Mouse (Mus musculus) heart, postnatal 0 days (tissue): ENCODE results near the gene Aldh1a7. TPM values are rescaled to one million over a fixed set of nuclear protein-coding genes. Genes with fewer than 3 reads are reported as not detected.

ENCODE experiments used
- ATAC-seq: fragments of 200-750 bp; cut with Nextera tagmentation; 2 replicates; pipeline ENCODE4 v1.8.0; 2017; ENCODE audit warnings: low read depth, moderate number of reproducible peaks, moderate library complexity; ENCODE audit not compliant: insufficient read depth
- DNase-seq: peaks from one replicate; pipeline ENCODE4 v3.0.0-alpha.2; 2016; ENCODE audit warnings: low spot score
- H3K27ac ChIP-seq: fragments of 300-500 bp; sonication (generic); 2 replicates; pipeline ENCODE4 v1.5.1; 2014; ENCODE audit warnings: low read depth, mild to moderate bottlenecking
- H3K27me3 ChIP-seq: fragments of 300-500 bp; sonication (generic); 2 replicates; pipeline ENCODE4 v1.6.1; 2014; ENCODE audit warnings: low read length, mixed read lengths; ENCODE audit not compliant: control insufficient read depth, insufficient read depth
- H3K36me3 ChIP-seq: fragments of 300-500 bp; sonication (generic); replicated peaks from 2 replicates; pipeline ENCODE4 v1.6.1; 2014; ENCODE audit warnings: low read length, mixed read lengths; ENCODE audit not compliant: control insufficient read depth, insufficient read depth
- H3K4me1 ChIP-seq: fragments of 300-500 bp; sonication (generic); 2 replicates; pipeline ENCODE4 v1.6.1; 2014; ENCODE audit warnings: antibody characterized with exemption; ENCODE audit not compliant: control insufficient read depth, insufficient read depth
- H3K4me2 ChIP-seq: fragments of 300-500 bp; sonication (generic); 2 replicates; pipeline ENCODE4 v1.6.1; 2014; ENCODE audit warnings: low read depth, mild to moderate bottlenecking, low read length, moderate library complexity
- H3K4me3 ChIP-seq: fragments of 300-500 bp; sonication (generic); 2 replicates; pipeline ENCODE4 v1.5.1; 2014; ENCODE audit warnings: low read depth, low read length
- H3K9ac ChIP-seq: fragments of 300-500 bp; sonication (generic); replicated peaks from 2 replicates; pipeline ENCODE4 v1.6.1; 2014; ENCODE audit warnings: low read depth, low read length, mixed read lengths
- H3K9me3 ChIP-seq: fragments of 300-500 bp; sonication (generic); replicated peaks from 2 replicates; pipeline ENCODE4 v1.6.1; 2016; ENCODE audit warnings: low read length; ENCODE audit not compliant: control insufficient read depth
- CTCF ChIP-seq: IDR thresholded peaks from 2 replicates; pipeline ENCODE4 v1.5.1; 2016; ENCODE audit warnings: antibody characterized with exemption, control low read depth, low read depth
- EP300 ChIP-seq: IDR thresholded peaks from 2 replicates; pipeline ENCODE4 v1.6.1; 2016; ENCODE audit warnings: antibody characterized with exemption, low read depth
- WGBS: fragments of 180-500 bp; shearing (Covaris S2); extraction: QIAGEN DNeasy Blood & Tissue Kit; methylation state at CpG from one replicate; pipeline ENCODE4 v1.1.7; 2014; 5-methylcytosine and 5-hydroxymethylcytosine counted together
- polyA plus RNA-seq: library from polyadenylated mRNA; unstranded; fragments of >200 nt; fragmentation: Nextera tagmentation; extraction: Ambion mirVana; gene quantifications from 2 replicates; pipeline ENCODE4 v1.2.1, GENCODE M21; 2015
- total RNA-seq: library from RNA; depleted of rRNA; stranded (reverse); fragments of >200 nt; gene quantifications from 2 replicates; pipeline ENCODE4 v1.2.3, GENCODE M21; 2014; ENCODE audit warnings: low replicate concordance

Gene Aldh1a7
- total and polyA plus RNA-seq, 2 experiments from 2014 or later: 0.25 to 6.0 TPM

DNA sequence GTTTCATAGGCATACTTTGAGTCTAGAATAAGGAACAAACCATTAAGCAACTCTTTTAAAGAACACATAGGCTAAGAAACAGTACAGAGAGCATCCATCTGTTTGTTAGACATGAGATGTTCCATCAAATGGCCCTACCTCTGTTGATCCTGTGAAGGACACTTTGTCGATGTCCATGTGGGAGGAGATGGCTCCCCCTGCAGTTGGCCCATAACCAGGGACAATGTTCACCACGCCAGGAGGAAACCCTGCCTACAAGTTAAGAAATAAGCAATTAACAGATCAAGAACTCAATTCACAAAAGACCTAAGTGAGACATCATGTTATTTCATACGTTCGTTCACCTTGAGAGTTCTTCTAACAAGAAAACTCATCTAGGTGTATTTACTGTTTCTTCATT is 12.8 kb downstream of the Aldh1a7 start:
- H3K4me3 ChIP-seq: no peak overlapping the region
- H3K27me3 ChIP-seq: no peaks in the 10 kb centered on the region
- H3K4me1 ChIP-seq: no peaks in the 10 kb centered on the region
- TF ChIP-seq CTCF (no peak), EP300 (no peak)
- H3K27ac ChIP-seq: no peak overlapping the region
- H3K4me2 ChIP-seq: no peak overlapping the region
- DNase-seq (no peak), ATAC-seq (no peak)
- H3K9me3 ChIP-seq: no peaks in the 10 kb centered on the region
- no peak overlapping the region for H3K9ac ChIP-seq
- H3K36me3 ChIP-seq: no peaks in the 10 kb centered on the region
- 77% methylated on average over 4 of the region's 4 CpGs for WGBS

DNA sequence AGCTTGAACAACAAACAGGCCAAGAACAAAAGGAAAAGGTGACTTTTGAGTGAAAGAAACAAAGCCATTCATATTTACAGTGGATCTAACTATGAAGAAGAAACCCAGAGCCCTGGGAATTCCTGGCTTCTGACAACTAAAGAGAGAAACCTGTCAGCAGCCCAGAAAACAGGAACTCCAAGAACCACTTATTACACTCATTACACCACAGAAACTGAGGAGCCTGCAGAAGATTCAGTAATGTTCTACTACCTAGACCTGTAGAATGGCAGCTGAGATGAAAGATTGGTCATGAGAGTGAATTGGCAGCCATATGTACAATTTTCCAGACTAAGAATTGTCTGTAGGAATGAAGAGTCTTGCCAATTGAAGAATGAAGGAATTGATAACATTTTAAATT is 20.2 kb downstream of the Aldh1a7 start:
- no peaks in the 10 kb centered on the region for H3K27me3 ChIP-seq
- no peak for TF ChIP-seq EP300
- TF ChIP-seq CTCF: no peak
- no peak overlapping the region for H3K9ac ChIP-seq
- ATAC-seq (no peak), DNase-seq (no peak)
- no peaks in the 10 kb centered on the region for H3K4me1 ChIP-seq
- H3K4me3 ChIP-seq: no peak overlapping the region
- no peak overlapping the region for H3K27ac ChIP-seq
- no peak overlapping the region for H3K4me2 ChIP-seq
- no peaks in the 10 kb centered on the region for H3K36me3 ChIP-seq
- no peaks in the 10 kb centered on the region for H3K9me3 ChIP-seq

DNA sequence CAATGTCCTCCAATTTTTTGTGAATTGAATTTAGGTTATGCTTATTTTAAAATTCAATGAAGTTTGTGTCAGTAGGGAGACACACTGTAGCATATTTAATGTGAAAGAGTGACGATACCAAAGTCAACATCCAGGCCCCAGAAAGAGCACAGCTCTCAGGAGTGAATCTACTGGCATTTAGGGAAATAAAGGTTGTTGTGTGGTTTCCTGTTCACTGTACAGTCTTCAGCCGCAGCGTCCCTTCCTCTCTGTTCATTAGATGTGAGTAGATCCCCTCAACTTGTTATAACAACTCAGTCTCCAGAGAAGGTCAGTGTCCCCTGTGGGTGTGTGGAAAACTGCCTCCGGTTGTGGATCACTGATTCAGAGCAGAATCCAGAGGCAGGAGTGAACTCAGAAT is 20.6 kb downstream of the Aldh1a7 start:
- Histone ChIP-seq H3K36me3 (no peaks in the 10 kb centered on the region), H3K9me3 (no peaks in the 10 kb centered on the region), H3K27me3 (no peaks in the 10 kb centered on the region), H3K27ac (no peak overlapping the region), H3K9ac (no peak overlapping the region), H3K4me3 (no peak overlapping the region), H3K4me1 (no peaks in the 10 kb centered on the region), H3K4me2 (no peak overlapping the region)
- 65% methylated on average over 4 of the region's 4 CpGs for WGBS
- ATAC-seq (no peak), DNase-seq (no peak)
- TF ChIP-seq CTCF: no peak
- no peak for TF ChIP-seq EP300

- H3K27ac ChIP-seq: no peak overlapping the region
- no peaks in the 10 kb centered on the region for H3K4me1 ChIP-seq
- H3K4me3 ChIP-seq: no peak overlapping the region
- no peaks in the 10 kb centered on the region for H3K9me3 ChIP-seq
- DNase-seq (no peak), ATAC-seq (no peak)
- H3K36me3 ChIP-seq: no peaks in the 10 kb centered on the region
- no peak for TF ChIP-seq EP300
- H3K9ac ChIP-seq: no peak overlapping the region
- H3K27me3 ChIP-seq: no peaks in the 10 kb centered on the region
- WGBS: 62% methylated on average over 3 of the region's 3 CpGs
- H3K4me2 ChIP-seq: no peak overlapping the region
These were observed 25.3 kb downstream of the Aldh1a7 start for GRCm38 (mm10) chr19:20702074-20702473.

- WGBS: 71% methylated on average over 3 of the region's 3 CpGs
- no peak for DNase-seq
- no peak overlapping the region for H3K4me3 ChIP-seq
- H3K4me1 ChIP-seq: no peaks in the 10 kb centered on the region
- no peak overlapping the region for H3K9ac ChIP-seq
- no peak for ATAC-seq
- TF ChIP-seq EP300 (no peak), CTCF (no peak)
- H3K27me3 ChIP-seq: no peaks in the 10 kb centered on the region
- no peaks in the 10 kb centered on the region for H3K9me3 ChIP-seq
- H3K27ac ChIP-seq: no peak overlapping the region
- no peak overlapping the region for H3K4me2 ChIP-seq
- no peaks in the 10 kb centered on the region for H3K36me3 ChIP-seq
These were observed 49.5 kb downstream of the Aldh1a7 start for GRCm38 (mm10) chr19:20677697-20678355.
